Mouse (Mus musculus): ENCODE data around the gene Cped1. TPM values are rescaled to one million over a fixed set of nuclear protein-coding genes. Genes with fewer than 3 reads are reported as not detected.

Cped1 gene
- total RNA-seq, 2 experiments from 2014 or later = 3.6 to 4.7 TPM

DNA sequence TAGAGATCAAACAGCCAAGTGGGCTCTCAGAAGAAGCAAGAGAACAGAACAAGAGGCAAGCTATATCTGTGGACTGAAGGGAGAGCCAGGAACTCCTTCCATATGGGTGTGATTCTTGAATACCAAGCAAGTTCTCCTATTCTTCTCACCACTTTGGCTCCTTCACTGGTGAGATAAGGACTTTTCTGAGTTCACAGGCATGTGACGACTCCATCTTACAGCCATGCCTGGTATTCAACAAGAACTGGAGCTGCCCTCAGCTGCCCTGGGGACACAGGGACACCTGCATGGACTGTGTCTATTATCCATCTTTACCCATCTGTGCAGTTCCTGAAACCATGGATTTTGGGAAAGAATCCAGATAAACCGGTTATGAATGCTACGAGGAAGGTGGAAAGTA is 15.2 kb downstream of the Cped1 start:
- intact Hi-C loops (cut with DNase I) = no loop called here
- TF ChIP-seq CTCF (IDR thresholded peaks at IDR 0.05) = no peak
- Histone ChIP-seq H3K4me3 (no peak overlapping the region), H3K27ac (no peak overlapping the region)
- DNase-seq (ENCODE audit: extremely low spot score in 1 of 2, low spot score in 2 of 2) = no peak

DNA sequence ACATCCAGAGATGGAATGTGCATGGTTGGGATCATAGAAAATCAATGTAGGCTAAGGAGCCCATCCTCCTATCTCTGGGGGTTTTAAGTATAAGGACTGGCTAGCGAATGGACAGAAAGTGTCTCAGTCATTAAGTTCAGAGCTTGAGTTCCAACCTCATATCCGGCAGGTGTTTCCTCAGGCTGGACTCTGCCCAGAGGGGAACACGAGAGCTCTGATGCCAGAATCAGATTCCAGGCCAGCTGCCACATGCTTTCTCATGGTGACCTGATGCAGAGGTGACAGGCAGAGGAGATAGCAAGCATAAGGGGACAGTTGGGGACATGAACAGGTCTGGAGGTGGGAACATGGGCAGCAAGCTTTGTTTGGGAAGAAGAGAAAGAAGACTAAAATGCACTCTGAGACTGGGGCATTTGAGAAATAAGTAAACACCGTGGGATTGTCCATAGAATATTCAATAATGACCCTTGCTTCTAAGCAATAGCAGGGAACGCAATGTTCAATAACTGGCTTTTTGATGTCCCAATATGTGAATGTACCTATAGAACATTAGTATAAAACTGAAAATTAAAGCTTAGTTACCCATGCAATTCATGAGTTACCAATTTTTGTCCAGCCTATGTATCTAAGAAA is 15.7 kb downstream of the Cped1 start:
- DNase-seq (ENCODE audit: extremely low spot score in 1 of 2, low spot score in 2 of 2) = no peak
- no peak overlapping the region for H3K4me3 ChIP-seq
- no peak for TF ChIP-seq CTCF (IDR thresholded peaks at IDR 0.05)
- intact Hi-C loops (cut with DNase I) = no loop called here
- no peak overlapping the region for H3K27ac ChIP-seq

DNA sequence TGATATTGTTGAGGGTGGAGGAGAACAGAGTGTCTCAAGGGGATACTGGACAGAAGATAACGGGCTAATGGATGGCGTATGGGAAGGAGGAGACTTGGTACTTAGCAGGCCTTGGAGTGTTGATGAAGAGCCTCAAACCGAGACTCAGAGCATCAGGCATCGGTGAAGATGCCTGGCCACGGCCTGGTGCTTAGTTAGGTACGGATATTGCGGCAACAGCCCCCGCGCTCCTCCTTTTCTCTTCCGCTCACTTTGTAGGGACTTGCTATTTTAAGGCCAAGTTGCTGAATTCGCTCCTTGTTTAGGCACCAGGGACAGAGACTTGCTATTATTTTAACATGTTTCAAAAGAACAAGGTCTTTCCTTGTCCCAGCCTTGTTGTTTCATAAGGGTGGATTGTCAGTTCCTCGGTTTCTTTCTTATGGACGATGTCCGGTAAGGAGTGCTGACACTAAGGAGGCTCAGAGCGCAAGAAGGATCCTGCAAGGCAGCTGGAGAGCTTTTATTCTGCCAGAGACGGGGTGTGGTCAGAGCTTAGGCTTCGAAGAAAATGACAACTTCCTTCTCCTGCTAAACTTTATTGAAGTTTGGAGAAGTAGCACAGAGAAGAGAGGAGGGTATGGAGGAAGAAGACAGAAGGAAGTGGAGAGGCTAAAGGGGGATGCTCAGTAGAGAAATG is 16.9 kb downstream of the Cped1 start:
- no peak overlapping the region for H3K4me3 ChIP-seq
- TF ChIP-seq CTCF (IDR thresholded peaks at IDR 0.05) = no peak
- no peak overlapping the region for H3K27ac ChIP-seq
- DNase-seq (ENCODE audit: extremely low spot score in 1 of 2, low spot score in 2 of 2) = no peak
- intact Hi-C loops (cut with DNase I) = no loop called here

DNA sequence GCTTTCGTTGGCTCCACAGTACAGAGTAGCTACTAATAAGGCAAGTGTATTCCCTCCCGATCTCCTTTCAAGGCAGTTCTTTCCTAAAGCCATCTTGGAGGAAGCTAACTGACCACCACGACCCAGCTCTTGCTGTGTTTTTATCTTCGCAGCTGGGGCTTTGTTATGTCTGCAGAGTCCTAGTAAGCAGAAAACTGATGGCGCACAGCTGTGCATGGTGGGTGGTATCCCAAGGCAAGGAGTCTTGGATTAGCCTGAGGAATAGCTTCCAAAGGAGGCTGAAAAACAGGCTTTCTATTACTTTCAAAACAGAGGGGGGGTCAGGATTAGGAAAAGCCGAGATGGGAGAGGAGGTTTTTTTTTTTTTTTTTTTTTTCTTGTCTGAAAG is 17.5 kb downstream of the Cped1 start:
- no peak for DNase-seq (ENCODE audit: extremely low spot score in 1 of 2, low spot score in 2 of 2)
- intact Hi-C loops (cut with DNase I) = no loop called here
- TF ChIP-seq CTCF (IDR thresholded peaks at IDR 0.05) = no peak

DNA sequence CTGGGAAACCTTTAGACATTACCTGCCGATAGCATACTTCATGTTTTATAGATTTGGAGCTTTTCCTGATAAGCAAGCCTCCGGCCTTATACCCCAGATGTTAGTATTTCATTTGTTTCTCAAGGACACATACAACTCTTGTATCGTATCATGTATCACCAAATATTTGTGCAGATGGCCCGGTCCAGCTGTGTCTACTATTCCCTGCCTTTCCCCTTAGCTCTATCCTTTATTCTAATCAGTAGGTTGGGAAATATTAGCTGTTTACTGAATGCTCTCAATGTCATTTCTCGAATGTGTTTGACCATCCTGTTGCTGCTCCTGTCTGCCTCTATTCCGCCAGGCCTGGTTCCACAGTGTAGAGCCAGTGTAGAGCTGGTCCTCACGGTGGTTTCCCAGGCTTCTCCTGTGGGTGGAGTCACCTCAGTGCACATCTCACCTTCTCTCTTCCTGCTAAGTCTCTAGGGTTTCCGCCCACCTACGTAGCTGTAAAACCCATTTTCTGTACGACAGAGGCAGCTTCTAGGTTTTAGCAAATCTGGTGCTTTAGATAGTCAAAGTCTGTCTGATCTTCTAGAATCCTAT is 18.3 kb downstream of the Cped1 start:
- intact Hi-C loops (cut with DNase I) = no loop called here
- no peak for TF ChIP-seq CTCF (IDR thresholded peaks at IDR 0.05)
- DNase-seq (ENCODE audit: extremely low spot score in 1 of 2, low spot score in 2 of 2) = no peak

More for the DNA sequence above, 17.5 kb downstream of the Cped1 start:
- no peak overlapping the region for H3K27ac ChIP-seq
- H3K4me3 ChIP-seq = no peak overlapping the region

DNA sequence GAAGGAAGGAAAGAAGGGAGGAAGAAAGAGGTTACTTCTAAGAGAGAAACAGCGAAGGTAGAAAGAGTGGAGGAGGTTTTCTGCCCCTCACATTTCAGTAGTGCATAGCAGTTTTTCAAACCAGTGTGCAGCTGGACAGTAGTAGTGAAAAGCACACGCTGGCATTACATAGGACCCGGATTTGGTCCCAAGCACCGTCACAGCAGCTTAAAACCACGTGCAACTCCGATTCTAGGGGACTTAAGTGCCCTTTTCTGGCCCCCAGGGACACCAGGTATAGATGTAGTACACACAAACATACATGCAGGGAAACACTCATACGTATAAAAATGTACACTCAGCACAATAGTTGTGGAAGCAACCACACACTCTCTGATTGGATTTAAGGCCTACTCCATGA is 22.6 kb downstream of the Cped1 start:
- intact Hi-C loops (cut with DNase I) = no loop called here
- Histone ChIP-seq H3K4me3 (no peak overlapping the region), H3K27ac (no peak overlapping the region)
- TF ChIP-seq CTCF (IDR thresholded peaks at IDR 0.05) = no peak
- no peak for DNase-seq (ENCODE audit: extremely low spot score in 1 of 2, low spot score in 2 of 2)

More for the DNA sequence above, 18.3 kb downstream of the Cped1 start:
- no peak overlapping the region for H3K27ac ChIP-seq
- H3K4me3 ChIP-seq = no peak overlapping the region

DNA sequence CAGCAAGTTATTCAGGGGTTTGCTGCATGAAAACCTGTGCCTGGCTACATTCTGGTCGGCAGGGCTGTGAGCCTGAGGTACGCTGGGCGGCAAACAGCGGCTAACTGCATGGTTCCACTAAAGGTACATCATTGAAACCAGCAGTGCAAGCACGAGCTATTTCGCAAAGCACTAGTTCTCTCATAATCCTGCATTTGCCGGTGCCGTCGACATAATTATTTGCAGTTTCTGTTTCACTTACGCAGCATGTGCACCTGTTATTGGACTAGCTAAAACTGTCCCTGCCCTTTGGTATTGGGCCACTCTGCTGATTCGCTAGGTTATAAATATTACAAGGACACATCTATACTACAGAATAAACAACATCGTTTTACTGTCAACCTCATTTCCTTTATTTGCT is 24.5 kb downstream of the Cped1 start:
- intact Hi-C loops (cut with DNase I) = no loop called here
- TF ChIP-seq CTCF (IDR thresholded peaks at IDR 0.05) = no peak
- Histone ChIP-seq H3K27ac (no peak overlapping the region), H3K4me3 (no peak overlapping the region)
- DNase-seq (ENCODE audit: extremely low spot score in 1 of 2, low spot score in 2 of 2) = no peak

DNA sequence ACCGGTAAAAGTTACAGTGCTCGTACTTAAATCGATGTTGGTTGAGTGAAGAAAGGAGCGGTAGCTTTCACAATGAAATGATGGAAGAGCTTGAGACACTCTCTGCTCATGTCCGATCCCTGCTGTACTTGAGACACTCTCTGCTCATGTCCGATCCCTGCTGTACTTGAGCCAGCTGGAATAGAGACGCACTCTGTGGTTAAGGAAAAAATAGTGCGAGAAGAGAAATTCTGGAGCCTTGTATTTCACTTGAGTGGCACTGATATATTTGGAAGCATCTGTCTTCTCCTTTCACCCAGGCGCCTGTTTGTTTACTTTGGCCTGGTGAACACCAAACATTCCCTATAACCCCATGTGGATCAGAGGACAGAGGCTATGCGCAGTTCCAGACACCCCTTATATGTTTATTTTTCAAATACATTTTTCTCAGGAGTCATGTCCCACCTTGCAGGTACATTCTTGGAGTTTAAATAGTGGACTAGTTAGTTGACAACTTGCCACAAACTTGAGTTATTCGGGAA is 25.1 kb downstream of the Cped1 start:
- no peak for DNase-seq (ENCODE audit: extremely low spot score in 1 of 2, low spot score in 2 of 2)
- intact Hi-C loops (cut with DNase I) = no loop called here
- H3K4me3 ChIP-seq = no peak overlapping the region
- no peak for TF ChIP-seq CTCF (IDR thresholded peaks at IDR 0.05)
- no peak overlapping the region for H3K27ac ChIP-seq

DNA sequence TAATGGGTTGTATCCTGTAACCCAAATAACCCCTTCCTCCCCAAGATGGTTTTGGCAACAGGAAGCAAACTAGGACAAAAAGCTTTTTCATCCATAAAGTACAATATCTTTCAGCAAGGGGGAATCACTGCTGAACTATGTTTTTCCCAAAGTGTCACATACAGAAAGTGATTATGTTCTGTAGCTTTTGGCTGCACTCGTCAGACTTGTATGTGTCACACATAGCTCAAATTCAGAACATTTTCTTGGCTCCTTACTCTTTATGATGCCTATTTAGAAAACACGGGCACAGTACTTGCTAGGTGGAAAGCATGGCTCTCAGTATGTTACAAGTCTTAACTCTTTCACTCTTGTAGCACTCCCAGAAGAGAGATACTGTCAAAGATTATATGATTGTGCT is 25.8 kb downstream of the Cped1 start:
- no peak for DNase-seq (ENCODE audit: extremely low spot score in 1 of 2, low spot score in 2 of 2)
- H3K27ac ChIP-seq = no peak overlapping the region
- no peak for TF ChIP-seq CTCF (IDR thresholded peaks at IDR 0.05)
- intact Hi-C loops (cut with DNase I) = no loop called here
- no peak overlapping the region for H3K4me3 ChIP-seq

DNA sequence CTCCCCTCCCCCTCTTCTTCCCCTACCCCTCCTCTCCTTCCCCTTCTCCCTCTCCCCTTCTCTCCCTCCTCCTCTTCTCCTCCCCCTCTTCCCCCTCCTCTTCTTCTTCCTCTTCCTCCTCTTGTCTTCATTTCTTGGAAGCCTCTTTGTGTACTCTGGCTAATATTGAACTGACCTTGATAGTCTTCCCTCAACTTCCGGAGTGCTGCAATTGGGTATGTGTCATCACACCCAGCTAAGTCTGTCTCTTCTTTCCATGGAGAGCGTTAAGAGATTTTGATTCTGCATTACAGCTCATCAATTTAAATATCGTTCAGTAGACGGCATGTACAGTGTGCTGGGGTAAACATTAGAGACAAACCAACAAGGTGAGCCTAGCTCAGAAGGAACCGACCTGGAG is 26.4 kb downstream of the Cped1 start:
- DNase-seq (ENCODE audit: extremely low spot score in 1 of 2, low spot score in 2 of 2) = no peak
- no peak for TF ChIP-seq CTCF (IDR thresholded peaks at IDR 0.05)
- H3K4me3 ChIP-seq = no peak overlapping the region
- intact Hi-C loops (cut with DNase I) = no loop called here
- H3K27ac ChIP-seq = no peak overlapping the region

DNA sequence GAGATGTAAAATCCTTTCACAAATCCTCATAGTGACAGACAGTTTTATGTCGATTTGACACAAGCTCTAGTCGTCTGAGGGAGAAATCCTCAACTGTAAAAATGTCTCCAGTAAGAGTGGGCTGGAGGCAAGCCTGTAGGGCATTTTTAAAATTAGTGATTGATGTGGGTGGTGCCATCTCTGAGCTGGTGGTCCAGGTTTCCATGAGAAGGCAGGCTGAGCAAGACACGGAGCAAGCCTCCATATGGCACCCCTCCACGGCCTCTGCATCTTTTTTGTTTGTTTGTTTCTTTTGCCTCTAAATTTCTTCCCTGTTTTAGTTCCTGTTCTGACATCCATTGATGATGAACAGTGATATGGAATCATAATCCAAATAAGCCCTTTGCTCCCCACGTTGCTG is 26.8 kb downstream of the Cped1 start:
- intact Hi-C loops (cut with DNase I) = no loop called here
- no peak for TF ChIP-seq CTCF (IDR thresholded peaks at IDR 0.05)
- no peak overlapping the region for H3K27ac ChIP-seq
- DNase-seq (ENCODE audit: extremely low spot score in 1 of 2, low spot score in 2 of 2) = no peak
- H3K4me3 ChIP-seq = no peak overlapping the region

DNA sequence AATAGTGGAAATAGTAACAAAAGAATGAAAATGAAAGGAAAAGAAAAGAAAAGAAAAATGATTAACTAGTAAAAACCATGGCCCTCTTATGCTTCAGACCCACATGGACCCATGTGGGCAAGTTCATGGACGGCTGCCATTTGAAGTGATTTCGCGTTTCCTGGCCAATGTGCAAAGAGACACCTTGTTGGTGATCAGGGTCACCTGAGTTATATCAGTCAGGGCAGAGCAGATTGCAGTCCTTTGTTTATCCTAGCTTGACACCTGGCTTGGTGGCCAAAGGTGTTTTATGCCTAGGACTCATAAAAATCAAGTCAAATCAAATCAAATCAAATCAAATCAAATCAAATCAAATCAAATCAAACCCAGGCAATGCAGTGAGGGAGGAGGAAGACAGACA is 27.7 kb downstream of the Cped1 start:
- no peak overlapping the region for H3K27ac ChIP-seq
- intact Hi-C loops (cut with DNase I) = no loop called here
- no peak for DNase-seq (ENCODE audit: extremely low spot score in 1 of 2, low spot score in 2 of 2)
- no peak for TF ChIP-seq CTCF (IDR thresholded peaks at IDR 0.05)
- H3K4me3 ChIP-seq = no peak overlapping the region
